Mouse (Mus musculus): ENCODE results near the gene Shmt2. TPM values are rescaled to one million over a fixed set of nuclear protein-coding genes. Genes with fewer than 3 reads are reported as not detected.
A peak's percentile ranks its signal among the peaks of the same experiment; 100 is the strongest.

Gene Shmt2
- total RNA-seq (2014; rRNA removed; ENCODE audit: low replicate concordance): 109 and 161 TPM in 2 replicates
- 47.9 and 51.5 TPM in 2 replicates for polyA plus RNA-seq (2015; fragmentation: Nextera tagmentation; extraction: Ambion mirVana)

GRCm38 (mm10) chr10:127522088-127522581, at the start of gene Shmt2:
TSS of gene Shmt2 (minus strand) at chr10:127522444.
- Histone ChIP-seq H3K4me3 (ENCODE audit: low read depth, low read length) (peak within 1 kb of the TSS; percentile 52), H3K27me3 (ENCODE audit: control insufficient read depth, insufficient read depth, low read length) (peaks cover 35% of the 10 kb centered on the region)
- under 1% methylated on average over 21 of the region's 21 CpGs for WGBS

GRCm38 (mm10) chr10:127570937-127571641, 48.8 kb upstream of the Shmt2 start:
- H3K36me3 ChIP-seq (replicated peaks; ENCODE audit: control insufficient read depth, insufficient read depth, low read length): peaks cover 15% of the 10 kb centered on the region
- WGBS: 85% methylated on average over 17 of the region's 17 CpGs
- no peak overlapping the region for H3K9ac ChIP-seq (replicated peaks; ENCODE audit: low read depth, low read length)
- TF ChIP-seq EP300 (IDR thresholded peaks at IDR 0.05; ENCODE audit: low read depth) (no peak), CTCF (IDR thresholded peaks at IDR 0.05; ENCODE audit: low read depth) (no peak)
- no peak overlapping the region for H3K27ac ChIP-seq (ENCODE audit: low read depth)
- H3K9me3 ChIP-seq (replicated peaks; ENCODE audit: control insufficient read depth, low read length): no peaks in the 10 kb centered on the region
- H3K4me1 ChIP-seq (ENCODE audit: control insufficient read depth, insufficient read depth): no peaks in the 10 kb centered on the region
- DNase-seq (ENCODE audit: low spot score) (no peak), ATAC-seq (ENCODE audit: insufficient read depth, low read depth) (no peak)
- H3K27me3 ChIP-seq (ENCODE audit: control insufficient read depth, insufficient read depth, low read length): no peaks in the 10 kb centered on the region
- no peak overlapping the region for H3K4me2 ChIP-seq (ENCODE audit: low read depth, low read length)
- H3K4me3 ChIP-seq (ENCODE audit: low read depth, low read length): no peak overlapping the region

More at GRCm38 (mm10) chr10:127522088-127522581, at the start of gene Shmt2:
- ATAC-seq (ENCODE audit: insufficient read depth, low read depth) (peak; percentile 57), DNase-seq (ENCODE audit: low spot score) (peak; percentile 91)
- Histone ChIP-seq H3K4me1 (ENCODE audit: control insufficient read depth, insufficient read depth) (peaks cover 9% of the 10 kb centered on the region), H3K9ac (replicated peaks; ENCODE audit: low read depth, low read length) (peak within 1 kb of the TSS; percentile 49; the same call in 1 of the 2 replicates), H3K27ac (ENCODE audit: low read depth) (no peak within 1 kb of the TSS), H3K36me3 (replicated peaks; ENCODE audit: control insufficient read depth, insufficient read depth, low read length) (peaks cover 30% of the 10 kb centered on the region), H3K9me3 (replicated peaks; ENCODE audit: control insufficient read depth, low read length) (no peaks in the 10 kb centered on the region), H3K4me2 (ENCODE audit: low read depth, low read length) (peak within 1 kb of the TSS; percentile 92)
- no peak for TF ChIP-seq CTCF (IDR thresholded peaks at IDR 0.05; ENCODE audit: low read depth)
- TF ChIP-seq EP300 (IDR thresholded peaks at IDR 0.05; ENCODE audit: low read depth): no peak

- no peaks in the 10 kb centered on the region for H3K27me3 ChIP-seq (ENCODE audit: control insufficient read depth, insufficient read depth, low read length)
- TF ChIP-seq CTCF (IDR thresholded peaks at IDR 0.05; ENCODE audit: low read depth) (no peak), EP300 (IDR thresholded peaks at IDR 0.05; ENCODE audit: low read depth) (no peak)
- peaks cover 16% of the 10 kb centered on the region for H3K36me3 ChIP-seq (replicated peaks; ENCODE audit: control insufficient read depth, insufficient read depth, low read length)
- H3K4me3 ChIP-seq (ENCODE audit: low read depth, low read length): no peak overlapping the region
- H3K27ac ChIP-seq (ENCODE audit: low read depth): no peak overlapping the region
- WGBS: 60% methylated on average over 6 of the region's 6 CpGs
- no peak overlapping the region for H3K4me2 ChIP-seq (ENCODE audit: low read depth, low read length)
- no peaks in the 10 kb centered on the region for H3K4me1 ChIP-seq (ENCODE audit: control insufficient read depth, insufficient read depth)
- no peak for ATAC-seq (ENCODE audit: insufficient read depth, low read depth)
- no peak for DNase-seq (ENCODE audit: low spot score)
- no peaks in the 10 kb centered on the region for H3K9me3 ChIP-seq (replicated peaks; ENCODE audit: control insufficient read depth, low read length)
- H3K9ac ChIP-seq (replicated peaks; ENCODE audit: low read depth, low read length): no peak overlapping the region
Measured at GRCm38 (mm10) chr10:127570384-127570783, 48.1 kb upstream of the Shmt2 start.

GRCm38 (mm10) chr10:127569450-127569849, 47.2 kb upstream of the Shmt2 start:
- TF ChIP-seq CTCF (IDR thresholded peaks at IDR 0.05; ENCODE audit: low read depth): peak; percentile 85
- no peak for TF ChIP-seq EP300 (IDR thresholded peaks at IDR 0.05; ENCODE audit: low read depth)
- peak; percentile 73 for DNase-seq (ENCODE audit: low spot score)
- no peak overlapping the region for H3K27ac ChIP-seq (ENCODE audit: low read depth)
- H3K36me3 ChIP-seq (replicated peaks; ENCODE audit: control insufficient read depth, insufficient read depth, low read length): peaks cover 15% of the 10 kb centered on the region
- H3K9me3 ChIP-seq (replicated peaks; ENCODE audit: control insufficient read depth, low read length): no peaks in the 10 kb centered on the region
- peak; percentile 43; the same call in 1 of the 2 replicates for ATAC-seq (ENCODE audit: insufficient read depth, low read depth)
- WGBS: 16% methylated on average over 3 of the region's 3 CpGs
- no peaks in the 10 kb centered on the region for H3K27me3 ChIP-seq (ENCODE audit: control insufficient read depth, insufficient read depth, low read length)
- no peak overlapping the region for H3K4me3 ChIP-seq (ENCODE audit: low read depth, low read length)
- H3K9ac ChIP-seq (replicated peaks; ENCODE audit: low read depth, low read length): no peak overlapping the region
- H3K4me2 ChIP-seq (ENCODE audit: low read depth, low read length): no peak overlapping the region
- H3K4me1 ChIP-seq (ENCODE audit: control insufficient read depth, insufficient read depth): no peaks in the 10 kb centered on the region

- TF ChIP-seq EP300 (IDR thresholded peaks at IDR 0.05; ENCODE audit: low read depth) (no peak), CTCF (IDR thresholded peaks at IDR 0.05; ENCODE audit: low read depth) (no peak)
- H3K9me3 ChIP-seq (replicated peaks; ENCODE audit: control insufficient read depth, low read length): no peaks in the 10 kb centered on the region
- H3K4me3 ChIP-seq (ENCODE audit: low read depth, low read length): no peak overlapping the region
- no peak overlapping the region for H3K4me2 ChIP-seq (ENCODE audit: low read depth, low read length)
- ATAC-seq (ENCODE audit: insufficient read depth, low read depth) (no peak), DNase-seq (ENCODE audit: low spot score) (no peak)
- WGBS: 89% methylated on average over 28 of the region's 28 CpGs
- H3K27ac ChIP-seq (ENCODE audit: low read depth): no peak overlapping the region
- peaks cover 9% of the 10 kb centered on the region; the same call in 1 of the 2 replicates for H3K36me3 ChIP-seq (replicated peaks; ENCODE audit: control insufficient read depth, insufficient read depth, low read length)
- no peaks in the 10 kb centered on the region for H3K27me3 ChIP-seq (ENCODE audit: control insufficient read depth, insufficient read depth, low read length)
- H3K9ac ChIP-seq (replicated peaks; ENCODE audit: low read depth, low read length): no peak overlapping the region
- no peaks in the 10 kb centered on the region; the same call in 1 of the 2 replicates for H3K4me1 ChIP-seq (ENCODE audit: control insufficient read depth, insufficient read depth)
Measured at GRCm38 (mm10) chr10:127566553-127567326, 44.5 kb upstream of the Shmt2 start.

All from heart, postnatal 0 days (tissue).